Mouse (Mus musculus) layer of hippocampus, postnatal 14 days (tissue): Measurements from ENCODE around the gene Lrrtm3. TPM values are rescaled to one million over a fixed set of nuclear protein-coding genes. Genes with fewer than 3 reads are reported as not detected.
A peak's percentile ranks its signal among the peaks of the same experiment; 100 is the strongest.

ENCODE experiments used
- DNase-seq, 2 experiments: peaks; one replicate each; pipeline ENCODE4 v3.0.0; 2021 to 2022; ENCODE audit warnings: low spot score in 2 of 2, mixed read lengths in 1 of 2
- total RNA-seq, 2 experiments: library from RNA; stranded (reverse); gene quantifications; 2 replicates each; pipeline ENCODE4 v1.2.3; 2021

The Lrrtm3 gene
- total RNA-seq, 2 experiments from 2014 or later, result 12.6 to 16.4 TPM

DNA sequence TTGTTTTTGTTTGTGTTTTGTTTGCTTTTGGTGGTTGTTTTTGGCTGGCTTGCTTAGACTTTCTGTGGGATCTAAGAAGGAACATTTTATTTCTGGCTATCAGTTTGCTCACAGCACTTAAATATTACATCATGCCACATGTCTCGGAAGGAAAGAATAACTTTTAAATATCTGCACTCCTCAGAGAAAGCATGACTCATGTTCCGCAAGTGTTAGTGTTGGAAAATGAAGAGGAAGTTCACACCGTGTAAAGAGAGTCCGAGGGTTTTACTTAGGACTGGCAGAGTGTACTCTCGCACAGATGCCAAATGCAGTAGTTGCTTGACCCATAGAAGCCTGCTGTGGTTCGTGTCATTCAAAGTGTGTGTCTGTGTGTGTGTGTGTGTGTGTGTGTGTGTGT is 40.9 kb downstream of the Lrrtm3 start:
- DNase-seq, result no peak

DNA sequence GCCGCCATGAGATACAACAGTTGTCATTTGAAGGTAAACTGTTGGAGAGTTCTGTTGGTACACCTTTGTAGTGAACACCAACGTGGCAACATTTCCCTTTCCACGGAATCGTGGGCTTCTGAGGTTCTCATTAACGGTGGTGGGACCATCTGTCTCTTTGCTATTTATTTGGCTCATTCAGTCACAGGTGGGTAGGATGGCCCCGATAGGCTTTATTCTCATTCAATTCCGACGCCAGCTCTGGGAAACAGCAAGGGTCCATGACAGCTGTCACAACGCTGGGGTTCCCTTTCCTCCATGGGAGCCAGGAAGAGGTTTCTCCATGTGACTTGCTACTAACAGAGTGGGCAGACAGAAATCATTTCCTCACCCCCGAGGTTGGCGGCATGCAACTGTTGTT is 48.2 kb downstream of the Lrrtm3 start:
- no peak for DNase-seq

DNA sequence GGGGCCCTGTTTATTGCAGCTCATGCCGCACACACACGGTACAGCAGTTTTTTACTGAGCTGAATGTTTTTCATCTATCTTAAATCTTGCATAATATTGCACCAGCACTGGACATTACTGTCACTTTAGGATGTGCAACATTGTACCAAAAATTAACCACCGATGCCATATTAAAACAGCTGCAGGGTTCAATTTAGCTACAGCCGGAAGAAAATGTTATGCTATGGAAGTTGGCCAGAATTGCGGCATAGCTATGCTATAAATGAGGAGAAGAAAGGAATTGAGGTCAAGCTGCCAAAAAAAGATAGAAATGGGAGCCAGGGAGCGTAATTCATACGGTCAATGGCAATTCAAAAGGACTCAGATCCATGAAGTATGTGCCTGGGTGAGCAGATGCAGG is 48.9 kb downstream of the Lrrtm3 start:
- no peak for DNase-seq

DNA sequence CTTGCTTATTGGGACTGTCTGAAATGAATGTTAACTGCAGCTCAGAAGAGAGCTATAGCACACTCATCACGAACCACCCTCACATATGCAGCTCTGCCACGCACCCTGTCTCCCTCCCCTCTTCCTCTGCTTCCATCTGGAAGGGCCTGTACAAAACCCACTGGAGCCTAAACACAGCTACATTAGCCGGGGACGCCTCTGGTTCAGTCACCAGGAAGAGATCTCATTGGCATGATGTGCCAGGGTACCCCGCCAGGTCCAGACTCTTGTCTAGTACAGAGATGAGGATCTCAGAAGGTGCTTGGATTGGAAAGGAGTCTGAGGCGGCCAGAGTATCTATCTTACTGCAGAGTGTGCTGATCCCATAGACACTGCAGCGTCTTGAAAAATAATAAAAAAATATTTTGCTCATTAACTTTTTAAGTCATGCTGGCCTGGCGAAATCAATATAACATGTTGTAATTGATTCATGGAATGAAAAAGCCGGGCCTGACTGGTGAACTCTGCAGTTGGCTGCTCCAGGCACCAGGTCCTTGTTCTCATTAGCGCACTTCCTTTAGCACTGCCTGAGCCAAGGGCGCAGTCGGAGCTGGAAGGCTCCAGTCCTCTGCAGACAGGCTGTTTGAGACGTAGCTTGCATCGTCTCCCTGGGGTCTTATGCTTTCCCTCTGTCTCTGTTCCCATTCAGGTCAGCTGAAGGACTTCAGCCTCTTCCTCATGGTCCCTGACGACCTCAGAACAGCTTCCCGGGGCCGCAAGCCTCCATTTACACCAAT is 50.1 kb downstream of the Lrrtm3 start:
- DNase-seq, result peak; percentile 22 to 28

DNA sequence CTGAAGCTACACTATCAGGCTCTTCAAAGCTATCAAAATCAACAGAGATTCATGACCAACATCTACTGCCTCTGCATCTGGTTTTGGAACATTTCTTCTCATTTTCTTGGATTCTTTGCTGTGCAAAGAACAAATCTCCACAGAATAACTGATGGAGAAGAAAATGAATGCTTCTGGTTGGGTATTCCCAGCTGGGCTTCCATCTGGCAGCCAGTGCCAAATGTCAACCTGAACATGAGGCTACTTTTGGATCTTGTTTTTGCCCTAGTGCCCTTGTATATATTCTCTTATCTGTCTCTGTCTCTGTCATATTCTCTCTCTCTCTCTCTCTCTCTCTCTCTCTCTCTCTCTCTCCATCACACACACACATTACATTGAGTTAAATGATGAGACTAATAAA is 59.2 kb downstream of the Lrrtm3 start:
- no peak for DNase-seq

DNA sequence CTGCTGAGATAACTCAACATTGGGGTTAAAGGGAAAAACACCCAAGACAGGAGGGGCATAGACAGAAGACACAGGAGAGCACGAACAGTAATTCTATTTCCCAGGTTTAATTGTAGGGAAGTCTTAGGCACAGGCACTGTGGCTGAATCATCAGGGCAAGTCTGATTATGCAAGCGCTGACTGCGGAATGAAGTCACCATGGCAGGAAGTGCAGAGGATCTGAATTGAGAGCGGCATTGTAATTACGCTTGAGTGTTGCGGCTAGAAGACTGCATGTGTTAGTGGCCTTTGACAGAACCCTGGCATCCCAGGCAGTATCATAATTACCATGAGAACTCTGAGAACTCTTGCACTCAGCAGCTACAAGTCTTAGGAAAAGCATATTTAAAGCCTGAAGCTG is 66.7 kb downstream of the Lrrtm3 start:
- DNase-seq, result no peak

DNA sequence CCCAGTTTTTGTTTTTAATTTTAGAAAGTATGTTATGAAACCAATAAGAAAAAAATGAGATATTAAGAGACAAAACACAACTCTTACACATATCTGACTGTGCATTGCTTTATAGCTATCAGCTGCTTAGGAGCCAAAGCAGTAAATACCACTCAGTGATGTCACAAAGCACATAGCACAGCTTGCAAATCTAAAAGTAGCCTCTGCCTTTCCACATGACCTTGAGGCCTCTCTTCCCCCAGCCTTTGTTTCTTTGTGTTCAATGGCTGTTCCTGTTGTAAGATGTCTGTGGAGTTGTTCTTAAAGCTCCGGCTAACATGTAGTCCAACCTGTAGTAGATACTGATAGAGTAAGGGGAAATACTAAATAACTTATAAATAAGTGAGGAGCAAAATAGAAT is 69.7 kb downstream of the Lrrtm3 start:
- no peak for DNase-seq

DNA sequence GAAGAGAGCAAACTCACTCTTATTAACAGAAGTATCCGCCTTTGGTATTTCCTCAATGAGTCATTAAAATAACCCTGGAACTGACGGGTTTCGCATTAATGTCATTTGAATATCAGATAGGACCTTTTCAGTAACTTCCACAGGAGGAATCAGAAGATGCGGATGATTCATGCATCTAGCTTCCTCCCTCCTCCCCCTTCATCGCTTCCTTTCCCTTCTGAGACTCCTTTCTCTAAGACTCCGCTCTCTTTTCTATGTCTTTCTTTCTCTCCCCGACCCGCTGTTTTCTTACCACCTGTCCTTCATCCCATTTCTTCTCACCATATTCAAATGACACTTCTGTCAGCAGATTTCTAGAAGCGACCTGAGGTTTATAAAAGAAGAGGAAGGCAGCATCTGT is 88.1 kb downstream of the Lrrtm3 start:
- DNase-seq, result no peak

DNA sequence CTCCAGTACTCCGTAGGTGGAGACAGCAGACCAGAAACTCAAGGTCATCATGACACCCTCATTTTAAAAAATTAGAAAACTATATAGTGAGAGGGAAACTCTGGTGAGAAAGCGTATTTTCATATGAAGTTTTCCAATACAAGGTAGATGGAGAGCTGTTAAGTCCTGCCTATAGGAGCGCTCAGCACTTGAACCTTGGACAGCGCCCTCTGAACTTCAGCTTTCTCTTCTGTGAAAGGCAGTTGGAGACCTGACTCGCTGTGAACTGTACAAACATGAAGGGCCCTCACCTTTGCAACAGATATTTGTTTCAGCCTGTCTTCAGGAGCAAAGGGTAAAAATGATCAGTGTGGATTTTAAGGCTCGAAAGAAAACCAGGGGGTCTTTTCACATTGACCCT is 88.5 kb downstream of the Lrrtm3 start:
- DNase-seq, result no peak

DNA sequence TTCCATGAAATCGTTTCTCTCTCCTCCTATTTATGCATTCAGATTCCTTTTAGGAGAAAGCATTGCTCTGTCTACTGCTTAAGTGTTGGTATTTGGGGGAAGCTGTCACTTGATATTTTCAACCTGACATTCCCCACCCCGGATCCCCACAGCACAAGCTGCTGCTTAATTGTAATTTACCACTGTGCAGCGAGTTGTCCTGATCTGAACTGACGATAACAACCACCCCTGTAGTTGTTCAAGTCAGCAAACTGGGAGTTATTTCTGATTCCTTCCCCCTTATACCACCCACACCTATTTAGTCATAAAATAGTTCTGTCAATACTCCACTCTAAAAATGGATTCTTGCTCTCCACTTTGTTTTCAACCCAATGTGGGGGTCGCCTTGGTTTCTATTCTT is 95.8 kb downstream of the Lrrtm3 start:
- DNase-seq, result no peak

DNA sequence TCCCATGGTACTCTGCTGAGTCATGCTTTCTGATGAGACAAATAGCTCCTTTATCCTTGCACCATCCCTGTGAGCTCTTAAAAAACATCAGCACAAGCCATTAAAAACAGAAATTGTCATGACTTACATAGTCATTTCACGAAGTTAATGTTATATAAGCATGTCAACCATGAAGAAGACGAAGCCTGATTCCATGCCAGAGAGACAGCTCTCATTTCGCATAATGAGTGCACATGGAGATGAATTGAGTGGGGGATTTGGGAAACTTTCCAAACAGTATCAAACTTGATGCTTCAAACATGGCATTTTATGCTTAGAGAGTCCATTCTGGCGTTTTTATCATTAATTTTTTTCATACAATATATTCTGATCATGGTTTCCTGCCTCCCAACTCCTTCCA is 104.5 kb downstream of the Lrrtm3 start:
- peak in 1 of 2 experiments; percentile 34 for DNase-seq

DNA sequence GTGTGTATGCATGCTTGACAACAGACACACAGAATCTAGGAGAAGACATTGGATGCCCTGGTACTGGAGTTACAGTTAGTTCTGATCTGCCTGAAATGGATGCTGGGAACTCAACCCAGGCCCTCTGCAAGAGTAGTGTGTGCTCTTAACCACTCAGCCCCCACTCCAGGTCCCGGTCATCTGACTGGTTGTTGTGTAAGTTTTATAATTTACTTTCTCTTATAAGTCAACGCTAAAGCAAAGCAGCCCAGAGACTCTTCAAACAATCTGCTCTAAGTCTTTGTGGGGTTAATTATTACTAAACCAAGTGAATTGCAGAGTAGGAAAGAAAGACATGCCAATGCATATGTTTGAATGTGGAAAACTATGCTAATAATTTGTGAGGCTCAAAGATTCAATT is 110.7 kb downstream of the Lrrtm3 start:
- DNase-seq, result no peak

DNA sequence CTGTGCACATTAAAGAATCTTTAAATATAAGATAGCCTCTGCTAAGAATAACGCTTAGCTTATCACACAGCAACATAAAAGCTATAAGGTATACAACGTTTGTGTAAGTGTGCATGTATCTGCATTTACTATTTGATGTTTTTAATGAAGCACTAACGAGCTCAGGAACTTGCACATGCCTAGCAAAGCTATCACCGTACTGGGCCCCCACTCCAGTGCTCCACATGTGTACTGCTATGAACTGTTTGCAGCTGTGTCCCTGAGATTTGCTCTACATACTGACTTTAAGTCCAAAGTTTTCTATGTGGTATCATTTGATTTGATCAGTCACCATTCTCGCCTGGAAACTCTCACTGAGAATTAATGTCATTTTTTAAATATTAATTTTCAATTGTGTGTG is 111.1 kb downstream of the Lrrtm3 start:
- DNase-seq, result no peak

DNA sequence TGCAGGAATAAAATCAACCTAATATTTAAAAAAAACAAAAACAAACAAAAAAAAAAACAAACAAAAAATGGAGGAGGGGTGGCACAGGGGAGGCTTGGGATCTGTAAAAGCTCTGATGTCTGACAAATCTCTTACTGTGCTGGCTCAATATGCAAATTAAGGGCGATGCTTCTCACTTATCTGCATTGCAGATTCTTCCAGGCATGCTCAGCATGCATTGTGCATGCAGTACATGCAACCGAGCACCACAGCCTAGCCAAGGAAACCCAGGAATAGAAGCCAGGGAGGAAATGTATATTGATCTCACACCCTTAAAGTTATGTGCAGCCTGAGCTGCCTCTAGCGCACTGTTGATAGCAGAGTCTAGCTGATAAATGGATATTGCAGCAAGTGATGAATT is 111.5 kb downstream of the Lrrtm3 start:
- DNase-seq, result no peak

DNA sequence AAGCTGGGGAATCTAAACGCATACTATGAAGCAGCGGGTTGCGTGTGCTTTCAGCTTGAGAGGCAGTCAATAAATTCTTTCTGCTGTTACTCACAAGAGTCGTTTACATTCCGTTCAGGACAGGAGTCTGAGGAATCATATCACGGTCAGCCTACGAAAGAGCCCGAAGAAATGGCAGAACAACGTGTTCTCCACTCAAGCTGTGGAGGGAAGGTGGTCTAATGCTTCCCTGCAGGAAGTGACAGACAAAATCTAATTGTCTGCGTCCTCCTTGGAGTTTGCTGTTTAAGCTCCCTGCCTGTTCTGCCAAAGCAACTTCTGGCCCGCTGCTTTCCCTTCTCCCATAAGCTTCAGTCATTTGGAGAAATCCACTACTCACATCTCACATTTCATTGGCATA is 112.0 kb downstream of the Lrrtm3 start:
- DNase-seq, result no peak

DNA sequence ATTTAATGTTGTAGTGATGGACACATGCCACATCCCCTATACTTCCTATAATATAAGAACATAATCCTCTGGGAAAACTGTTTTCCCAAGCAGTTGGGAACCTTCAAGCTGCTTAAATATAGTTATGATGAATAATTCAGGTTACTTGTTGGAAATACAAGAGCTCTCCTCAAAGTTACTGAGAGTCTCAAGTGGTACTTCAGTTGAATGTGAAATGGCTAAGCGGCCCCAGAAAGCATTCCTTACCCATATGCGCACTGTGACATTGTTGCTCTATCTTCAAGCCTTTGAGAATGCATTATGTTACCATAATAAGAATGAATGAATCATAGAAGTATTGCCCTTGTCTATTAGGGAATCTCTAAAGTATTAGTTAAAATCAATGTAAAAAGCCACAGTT is 117.8 kb downstream of the Lrrtm3 start:
- DNase-seq, result no peak

DNA sequence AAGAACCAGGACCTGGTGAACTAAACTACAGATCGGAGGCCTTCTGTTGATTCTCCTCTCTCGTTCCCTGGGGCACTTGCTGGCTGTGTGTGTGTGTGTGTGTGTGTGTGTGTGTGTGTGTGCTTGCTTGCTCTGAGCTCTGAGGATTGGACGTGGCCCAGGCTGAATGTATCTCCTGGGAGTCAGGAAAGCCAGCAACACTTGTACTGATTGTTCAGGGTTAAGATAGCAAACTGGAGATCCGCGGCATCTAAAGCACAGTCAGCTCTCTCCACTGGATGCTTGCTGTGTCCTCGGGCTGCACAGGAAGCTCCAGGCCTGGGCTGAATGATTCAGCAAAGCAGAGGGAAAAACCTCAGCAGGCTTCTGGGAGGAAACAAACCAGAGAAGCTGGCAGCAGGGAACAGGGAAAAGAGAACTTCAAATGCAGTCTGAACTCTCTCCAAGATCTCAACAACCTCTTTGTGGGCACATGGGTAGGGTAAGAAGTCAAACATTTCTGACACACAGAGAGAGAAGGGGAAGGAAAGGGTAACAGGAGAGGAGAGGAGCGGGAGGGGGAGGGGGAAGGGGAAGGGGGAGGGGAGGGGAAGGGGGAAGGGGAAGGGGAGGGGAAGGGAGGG is 135.7 kb downstream of the Lrrtm3 start:
- DNase-seq, result peak in 1 of 2 experiments; percentile 15

DNA sequence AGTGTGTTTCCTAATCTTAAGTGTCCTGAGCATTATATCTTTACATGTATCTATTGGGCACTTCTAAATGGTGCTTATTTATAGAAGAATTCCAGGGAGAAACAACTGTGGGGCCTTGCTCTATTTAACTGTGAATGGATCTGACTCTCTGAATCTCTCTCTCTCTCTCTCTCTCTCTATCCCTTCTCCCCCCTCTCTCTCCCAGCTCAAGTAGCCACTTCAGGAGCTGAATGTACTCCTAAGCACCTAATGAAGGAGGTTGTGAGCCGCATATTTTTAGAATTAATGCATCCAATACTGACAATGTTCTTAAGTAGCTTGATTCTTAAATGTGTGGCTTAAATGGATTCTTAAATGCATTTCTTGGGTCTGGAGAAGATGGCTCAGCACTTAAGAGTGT is 138.6 kb downstream of the Lrrtm3 start:
- no peak for DNase-seq

DNA sequence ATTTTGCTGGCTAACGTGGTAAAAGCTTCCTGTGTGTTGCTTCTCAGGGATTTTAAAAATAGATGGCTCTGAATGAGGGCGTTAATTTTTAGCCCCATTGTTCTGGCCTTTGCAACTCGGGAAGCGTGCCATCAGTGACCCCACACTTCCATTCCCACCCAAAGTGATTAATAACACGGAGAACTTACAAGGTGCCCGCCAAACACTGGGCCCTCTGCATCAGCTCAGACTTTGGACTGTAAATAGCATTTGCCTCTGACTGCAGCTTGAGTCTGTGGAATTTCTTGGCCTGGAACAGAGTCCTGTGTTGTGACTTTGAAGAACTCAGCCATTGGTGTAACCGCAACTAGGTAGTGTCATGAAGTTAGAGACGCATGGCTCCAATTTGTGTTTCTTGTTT is 139.2 kb downstream of the Lrrtm3 start:
- DNase-seq, result no peak

DNA sequence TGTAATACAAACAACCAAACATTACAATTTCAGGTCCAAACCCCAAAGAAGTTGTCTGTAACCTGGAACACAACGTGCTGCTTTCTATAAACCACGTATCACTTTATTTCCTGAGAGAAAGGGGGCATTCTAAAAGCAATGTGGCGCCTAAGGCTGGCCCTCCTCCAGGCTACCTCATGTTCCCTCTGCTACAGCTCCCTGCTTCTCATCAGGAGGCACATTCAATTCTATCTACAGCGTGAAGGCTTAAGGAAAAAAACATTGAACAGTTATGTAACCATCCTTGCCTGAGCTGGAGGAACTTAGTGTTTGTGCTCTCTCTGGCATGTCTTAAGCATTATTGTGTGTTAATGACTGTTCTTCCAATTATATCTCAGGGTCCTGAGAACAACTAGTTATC is 142.8 kb downstream of the Lrrtm3 start:
- no peak for DNase-seq

DNA sequence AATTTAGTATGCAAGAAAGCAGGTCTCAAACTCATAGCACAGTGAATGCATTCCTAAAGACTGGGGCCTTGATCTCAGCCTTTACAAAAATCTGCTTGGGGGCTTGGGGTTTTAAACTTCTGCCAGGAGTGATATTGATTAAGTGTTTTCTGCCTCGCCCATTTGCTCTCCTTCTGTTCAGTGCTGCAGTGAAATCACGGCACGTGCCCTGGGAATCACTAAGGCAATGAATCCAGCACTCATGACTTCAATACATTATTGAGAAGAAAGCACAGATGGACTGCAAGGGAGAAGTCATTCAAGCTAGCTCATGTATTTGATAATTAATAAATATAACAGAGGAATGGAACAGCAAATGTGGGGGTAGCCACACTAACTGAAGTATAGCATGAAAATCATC is 144.5 kb downstream of the Lrrtm3 start:
- DNase-seq, result no peak

DNA sequence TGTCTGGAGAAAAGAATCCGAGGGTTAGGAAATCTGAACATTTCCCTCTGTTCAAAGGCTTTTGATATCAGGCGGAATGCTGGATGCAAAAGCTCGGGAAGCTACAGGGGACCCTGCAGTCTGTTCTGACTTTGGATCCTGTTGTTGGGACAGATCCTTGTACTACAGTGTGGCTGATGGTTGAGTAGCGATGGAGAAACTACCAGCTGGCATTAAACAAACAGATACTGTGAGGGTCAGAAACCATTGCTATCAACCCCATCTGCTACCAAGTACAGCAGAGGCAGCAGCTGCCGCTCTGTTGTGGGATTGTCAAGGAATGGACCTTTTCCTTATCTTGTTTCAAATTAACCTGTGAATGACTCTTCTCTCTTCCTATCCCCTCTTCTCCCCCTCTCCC is 156.1 kb downstream of the Lrrtm3 start:
- peak in 1 of 2 experiments; percentile 25 for DNase-seq

DNA sequence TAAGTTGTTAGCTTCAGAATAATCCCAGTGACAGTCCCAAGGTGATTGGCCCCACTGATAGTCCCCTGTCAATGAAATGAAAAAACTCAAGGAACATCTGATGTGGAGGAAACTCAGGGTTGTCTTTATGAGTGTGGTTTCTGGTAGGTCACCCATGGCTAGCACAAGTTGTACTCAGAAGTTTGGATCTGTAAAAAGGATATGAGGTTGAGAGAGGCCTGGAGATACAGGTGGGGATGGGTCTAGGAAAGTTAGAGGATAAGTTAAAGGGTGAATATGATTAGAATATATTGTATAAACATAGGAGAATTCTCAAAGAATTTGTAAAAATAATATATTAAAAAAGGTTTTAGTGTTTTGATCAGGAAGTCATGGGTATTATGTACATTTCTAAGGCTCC is 162.7 kb downstream of the Lrrtm3 start, which contains the start of gene Gm10118:
Gene Gm10118 (minus strand): TSS at position 101 of the 400 bp plus-strand sequence.
- DNase-seq, result no peak
